Mouse (Mus musculus) ES-E14 (cell line): ENCODE measurements at regions not wholly inside any gene's neighbourhood (a gene's known extent, or its start where the extent isn't known, plus 50 kb on each side); places are given as distances from the start of the nearest gene placed in this dataset.
A peak's percentile ranks its signal among the peaks of the same experiment; 100 is the strongest.

Experiments
- DNase-seq: peaks from one replicate; pipeline ENCODE4 v3.0.0-alpha.2; 2013; ENCODE audit warnings: low read depth, low spot score
- H3K27ac ChIP-seq: 2 replicates; pipeline ENCODE4 v1.5.1; 2012; ENCODE audit warnings: low read depth, mild to moderate bottlenecking, low read length, moderate library complexity, mixed read lengths; ENCODE audit not compliant: poor library complexity, insufficient read depth, severe bottlenecking
- H3K36me3 ChIP-seq: 2 replicates; pipeline ENCODE4 v1.6.1; 2012; ENCODE audit warnings: mild to moderate bottlenecking, low read length, moderate library complexity, mixed read lengths; ENCODE audit not compliant: control insufficient read depth, poor library complexity, insufficient read depth, severe bottlenecking
- H3K4me1 ChIP-seq, 2 experiments: fragments of 150-350 bp in 1 of 2; sonication (generic) in 1 of 2; 2 replicates each; pipeline ENCODE4 v1.6.1; 2012; ENCODE audit warnings: low read length in 2 of 2, mild to moderate bottlenecking in 1 of 2, mixed read lengths in 1 of 2; ENCODE audit not compliant: control insufficient read depth in 2 of 2, insufficient read depth in 2 of 2, poor library complexity in 1 of 2
- H3K4me3 ChIP-seq, 2 experiments: fragments of 150-350 bp in 1 of 2; sonication (generic) in 1 of 2; 2 replicates each; pipeline ENCODE4 v1.5.1; 2012; ENCODE audit warnings: low read length in 2 of 2, low read depth in 1 of 2, mild to moderate bottlenecking in 1 of 2, mixed read lengths in 1 of 2; ENCODE audit not compliant: insufficient read depth in 1 of 2, poor library complexity in 1 of 2, severe bottlenecking in 1 of 2
- H3K9ac ChIP-seq: 2 replicates; pipeline ENCODE4 v1.6.1; 2012; ENCODE audit warnings: low read depth, mild to moderate bottlenecking, low read length, mixed read lengths; ENCODE audit not compliant: poor library complexity, insufficient read depth, severe bottlenecking
- H3K9me3 ChIP-seq: fragments of 150-350 bp; sonication (generic); 2 replicates; pipeline ENCODE4 v1.6.1; 2012; ENCODE audit warnings: low read depth, mild to moderate bottlenecking, low read length; ENCODE audit not compliant: control insufficient read depth, insufficient read depth
- CHD2 ChIP-seq: IDR thresholded peaks from 2 replicates; pipeline ENCODE4 v1.6.1; 2014; ENCODE audit warnings: mild to moderate bottlenecking, low read depth, low read length, inconsistent platforms
- HCFC1 ChIP-seq: IDR thresholded peaks from 2 replicates; pipeline ENCODE4 v1.6.1; 2012; ENCODE audit warnings: low read length, inconsistent platforms, borderline replicate concordance; ENCODE audit not compliant: insufficient read depth
- MAFK ChIP-seq: IDR thresholded peaks from 2 replicates; pipeline ENCODE4 v1.6.1; 2014; ENCODE audit warnings: mild to moderate bottlenecking, low read depth, low read length, inconsistent platforms; ENCODE audit not compliant: insufficient read depth
- ZC3H11A ChIP-seq: IDR thresholded peaks from 2 replicates; pipeline ENCODE4 v1.6.1; 2012; ENCODE audit warnings: low read depth, mild to moderate bottlenecking, inconsistent platforms, low read length, borderline replicate concordance
- ZNF384 ChIP-seq: IDR thresholded peaks from 2 replicates; pipeline ENCODE4 v1.6.1; 2012; ENCODE audit warnings: low read depth, low read length, inconsistent platforms
- in situ Hi-C, 2 experiments: fragments of 600-800 bp; cut with MboI; formaldehyde crosslinking; loops; one replicate each; pipeline ENCODE4 v1.15.1; 2025; ENCODE audit warnings: low sequenced_read_pairs in 2 of 2, inconsistent platforms in 1 of 2; ENCODE audit not compliant: unreplicated experiment in 2 of 2

DNA sequence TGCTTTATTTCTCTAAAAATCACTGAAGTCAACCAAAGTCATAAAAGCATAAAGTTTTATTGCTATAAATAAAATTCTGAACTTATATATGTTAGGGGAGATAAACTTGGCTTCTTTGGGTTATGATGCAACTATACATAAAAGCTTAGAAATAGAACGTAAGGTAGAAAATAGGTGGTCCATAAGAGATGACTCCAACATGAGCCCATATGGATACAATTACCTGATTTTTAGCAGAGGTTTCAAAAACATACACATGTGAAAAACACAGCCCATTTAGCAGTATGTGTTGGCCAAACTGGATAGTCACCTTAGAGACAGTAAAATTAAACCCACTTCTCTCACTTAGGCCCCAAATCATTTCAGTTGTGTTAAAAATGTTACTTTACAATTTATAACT lies 354.3 kb downstream of the Tpm3-rs7 start:
- TF ChIP-seq ZNF384 (no peak), HCFC1 (no peak), ZC3H11A (no peak), MAFK (no peak), CHD2 (no peak)
- Histone ChIP-seq H3K36me3 (no peaks in the 10 kb centered on the region), H3K4me1 (no peaks in the 10 kb centered on the region), H3K9me3 (no peaks in the 10 kb centered on the region), H3K4me3 (no peak overlapping the region), H3K9ac (no peak overlapping the region), H3K27ac (no peak overlapping the region)
- no peak for DNase-seq
- in situ Hi-C loops: no loop called here

DNA sequence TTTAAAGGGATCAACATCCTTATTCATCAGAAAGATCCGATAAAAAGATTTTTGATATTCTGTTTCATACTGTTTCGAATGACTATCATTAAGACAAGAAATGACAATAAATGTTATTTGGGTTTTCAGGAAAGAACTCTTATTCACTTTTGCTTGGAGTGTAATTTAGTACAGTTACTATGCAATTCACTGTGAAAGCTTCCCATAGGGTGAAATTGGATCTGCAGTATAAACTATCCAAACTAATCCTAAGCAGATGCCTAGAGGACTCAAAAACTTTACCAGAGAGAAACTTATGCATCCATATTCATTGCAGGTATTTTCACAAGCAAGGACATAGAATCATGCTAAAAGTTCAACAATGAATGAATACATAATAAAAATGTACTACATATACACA lies 355.0 kb downstream of the Tpm3-rs7 start:
- no peak overlapping the region for H3K27ac ChIP-seq
- DNase-seq: no peak

DNA sequence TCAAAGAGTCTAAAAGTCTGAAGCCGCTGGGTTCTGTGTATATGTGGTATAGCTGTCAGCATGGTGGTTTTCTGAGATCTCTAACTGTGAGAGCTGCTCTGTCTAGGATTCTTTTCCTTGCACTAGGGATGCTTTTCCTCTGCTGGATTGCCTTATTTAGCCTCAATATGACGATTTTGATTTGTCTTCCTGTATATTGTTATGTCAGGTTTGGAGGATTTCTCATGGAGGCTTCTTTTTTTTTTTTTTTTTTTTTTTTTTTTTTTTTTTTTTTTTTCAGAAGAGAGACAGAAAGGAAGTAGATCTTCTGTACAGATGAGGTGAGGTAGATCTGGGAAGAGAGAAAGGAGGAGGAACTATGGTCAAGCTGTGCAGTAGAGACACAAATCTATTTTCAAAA lies 396.5 kb downstream of the Tpm3-rs7 start:
- no peaks in the 10 kb centered on the region for H3K36me3 ChIP-seq
- TF ChIP-seq ZNF384 (peak; percentile 54; the same call in 1 of the 2 replicates), ZC3H11A (no peak)

More for the DNA sequence above, 355.0 kb downstream of the Tpm3-rs7 start:
- in situ Hi-C loops: no loop called here
- no peak overlapping the region for H3K9ac ChIP-seq
- H3K4me1 ChIP-seq: no peaks in the 10 kb centered on the region
- H3K4me3 ChIP-seq: no peak overlapping the region
- H3K9me3 ChIP-seq: no peaks in the 10 kb centered on the region
- no peaks in the 10 kb centered on the region for H3K36me3 ChIP-seq
- no peak for TF ChIP-seq CHD2
- TF ChIP-seq MAFK: no peak
- no peak for TF ChIP-seq ZNF384

More for the DNA sequence above, 396.5 kb downstream of the Tpm3-rs7 start:
- H3K4me3 ChIP-seq: no peak overlapping the region
- no peaks in the 10 kb centered on the region for H3K9me3 ChIP-seq
- H3K9ac ChIP-seq: no peak overlapping the region
- H3K4me1 ChIP-seq: no peaks in the 10 kb centered on the region
- no peak for DNase-seq
- H3K27ac ChIP-seq: no peak overlapping the region
- in situ Hi-C loops: no loop called here
